Mouse (Mus musculus): ENCODE results near the gene Dusp14. TPM values are rescaled to one million over a fixed set of nuclear protein-coding genes. Genes with fewer than 3 reads are reported as not detected.

Gene Dusp14
- polyA plus RNA-seq, 1 experiment from 2014 or later: 15.7 TPM

GRCm38 (mm10) chr11:84016147-84016809 is 52.8 kb downstream of the Dusp14 start:
- H3K4me1 ChIP-seq (ENCODE audit: insufficient read depth): no peaks in the 10 kb centered on the region
- H3K9me3 ChIP-seq (ENCODE audit: low read depth, low read length): no peaks in the 10 kb centered on the region
- H3K27ac ChIP-seq (ENCODE audit: low read depth): no peak overlapping the region
- no peak for DNase-seq
- no peaks in the 10 kb centered on the region for H3K27me3 ChIP-seq (ENCODE audit: insufficient read depth, low read length)
- 68% methylated on average over 6 of the region's 6 CpGs for WGBS
- ATAC-seq (ENCODE audit: insufficient read depth): no peak
- no peak overlapping the region for H3K9ac ChIP-seq
- H3K4me3 ChIP-seq (ENCODE audit: low read depth, low read length): no peak overlapping the region
- no peak overlapping the region for H3K4me2 ChIP-seq
- no peak for TF ChIP-seq CTCF (IDR thresholded peaks at IDR 0.05; ENCODE audit: low read depth)
- H3K36me3 ChIP-seq (ENCODE audit: insufficient read depth): no peaks in the 10 kb centered on the region; the same call in 1 of the 2 replicates

- Histone ChIP-seq H3K9ac (no peak overlapping the region), H3K4me2 (no peak overlapping the region), H3K4me3 (ENCODE audit: low read depth, low read length) (no peak overlapping the region), H3K4me1 (ENCODE audit: insufficient read depth) (no peaks in the 10 kb centered on the region), H3K36me3 (ENCODE audit: insufficient read depth) (peaks cover 15% of the 10 kb centered on the region), H3K9me3 (ENCODE audit: low read depth, low read length) (no peaks in the 10 kb centered on the region), H3K27ac (ENCODE audit: low read depth) (no peak overlapping the region), H3K27me3 (ENCODE audit: insufficient read depth, low read length) (no peaks in the 10 kb centered on the region)
- ATAC-seq (ENCODE audit: insufficient read depth): no peak
- 27% methylated on average over 7 of the region's 7 CpGs for WGBS
- no peak for DNase-seq
- TF ChIP-seq CTCF (IDR thresholded peaks at IDR 0.05; ENCODE audit: low read depth): no peak
Observed at GRCm38 (mm10) chr11:84013105-84013504, 56.0 kb downstream of the Dusp14 start.

DNA sequence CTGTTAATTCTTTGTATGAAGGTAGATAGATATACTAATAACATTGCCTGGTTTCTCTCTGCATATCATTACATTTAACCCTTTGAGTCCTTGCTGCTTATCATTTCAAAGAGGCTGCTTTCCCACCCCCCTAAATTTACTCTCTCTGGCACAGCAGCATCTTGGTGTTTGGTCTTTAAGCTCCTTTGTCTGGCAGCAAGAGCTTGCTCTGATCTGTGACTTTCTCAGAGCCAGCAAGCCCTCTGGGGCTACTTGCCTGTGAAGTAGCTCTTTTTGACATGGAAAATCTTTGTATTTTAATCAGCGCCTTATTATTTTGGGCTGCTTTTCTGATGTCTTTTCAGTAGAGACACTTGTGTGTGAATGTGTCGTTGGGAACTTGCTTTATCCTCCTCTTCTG is 57.5 kb downstream of the Dusp14 start:
- DNase-seq: no peak
- Histone ChIP-seq H3K4me2 (no peak overlapping the region), H3K27ac (ENCODE audit: low read depth) (no peak overlapping the region), H3K4me3 (ENCODE audit: low read depth, low read length) (no peak overlapping the region), H3K4me1 (ENCODE audit: insufficient read depth) (no peaks in the 10 kb centered on the region), H3K27me3 (ENCODE audit: insufficient read depth, low read length) (no peaks in the 10 kb centered on the region), H3K36me3 (ENCODE audit: insufficient read depth) (peaks cover 15% of the 10 kb centered on the region), H3K9me3 (ENCODE audit: low read depth, low read length) (no peaks in the 10 kb centered on the region), H3K9ac (no peak overlapping the region)
- ATAC-seq (ENCODE audit: insufficient read depth): no peak
- TF ChIP-seq CTCF (IDR thresholded peaks at IDR 0.05; ENCODE audit: low read depth): no peak
- 57% methylated on average over 2 of the region's 2 CpGs for WGBS

GRCm38 (mm10) chr11:84011050-84011449 is 58.0 kb downstream of the Dusp14 start:
- H3K36me3 ChIP-seq (ENCODE audit: insufficient read depth): peaks cover 15% of the 10 kb centered on the region
- H3K27me3 ChIP-seq (ENCODE audit: insufficient read depth, low read length): no peaks in the 10 kb centered on the region
- no peak overlapping the region for H3K9ac ChIP-seq
- DNase-seq (no peak), ATAC-seq (ENCODE audit: insufficient read depth) (no peak)
- TF ChIP-seq CTCF (IDR thresholded peaks at IDR 0.05; ENCODE audit: low read depth): no peak
- no peak overlapping the region for H3K4me3 ChIP-seq (ENCODE audit: low read depth, low read length)
- no peaks in the 10 kb centered on the region for H3K9me3 ChIP-seq (ENCODE audit: low read depth, low read length)
- 44% methylated on average over 12 of the region's 12 CpGs for WGBS
- H3K27ac ChIP-seq (ENCODE audit: low read depth): no peak overlapping the region
- no peaks in the 10 kb centered on the region for H3K4me1 ChIP-seq (ENCODE audit: insufficient read depth)
- no peak overlapping the region for H3K4me2 ChIP-seq

- no peak overlapping the region for H3K4me2 ChIP-seq
- peaks cover 15% of the 10 kb centered on the region for H3K36me3 ChIP-seq (ENCODE audit: insufficient read depth)
- no peak overlapping the region for H3K27ac ChIP-seq (ENCODE audit: low read depth)
- 85% methylated on average over 9 of the region's 9 CpGs for WGBS
- TF ChIP-seq CTCF (IDR thresholded peaks at IDR 0.05; ENCODE audit: low read depth): no peak
- H3K27me3 ChIP-seq (ENCODE audit: insufficient read depth, low read length): no peaks in the 10 kb centered on the region
- no peak for ATAC-seq (ENCODE audit: insufficient read depth)
- H3K4me1 ChIP-seq (ENCODE audit: insufficient read depth): no peaks in the 10 kb centered on the region
- no peaks in the 10 kb centered on the region for H3K9me3 ChIP-seq (ENCODE audit: low read depth, low read length)
- DNase-seq: no peak
- no peak overlapping the region for H3K9ac ChIP-seq
- H3K4me3 ChIP-seq (ENCODE audit: low read depth, low read length): no peak overlapping the region
Observed at GRCm38 (mm10) chr11:84010411-84010810, 58.6 kb downstream of the Dusp14 start.

- WGBS: 79% methylated on average over 9 of the region's 9 CpGs
- H3K4me2 ChIP-seq: no peak overlapping the region
- ATAC-seq (ENCODE audit: insufficient read depth) (no peak), DNase-seq (no peak)
- H3K27me3 ChIP-seq (ENCODE audit: insufficient read depth, low read length): no peaks in the 10 kb centered on the region
- no peak for TF ChIP-seq CTCF (IDR thresholded peaks at IDR 0.05; ENCODE audit: low read depth)
- H3K27ac ChIP-seq (ENCODE audit: low read depth): no peak overlapping the region
- H3K4me1 ChIP-seq (ENCODE audit: insufficient read depth): no peaks in the 10 kb centered on the region
- H3K4me3 ChIP-seq (ENCODE audit: low read depth, low read length): no peak overlapping the region
- H3K36me3 ChIP-seq (ENCODE audit: insufficient read depth): peaks cover 15% of the 10 kb centered on the region
- no peaks in the 10 kb centered on the region for H3K9me3 ChIP-seq (ENCODE audit: low read depth, low read length)
- H3K9ac ChIP-seq: no peak overlapping the region
Observed at GRCm38 (mm10) chr11:84009001-84009400, 60.1 kb downstream of the Dusp14 start.

DNA sequence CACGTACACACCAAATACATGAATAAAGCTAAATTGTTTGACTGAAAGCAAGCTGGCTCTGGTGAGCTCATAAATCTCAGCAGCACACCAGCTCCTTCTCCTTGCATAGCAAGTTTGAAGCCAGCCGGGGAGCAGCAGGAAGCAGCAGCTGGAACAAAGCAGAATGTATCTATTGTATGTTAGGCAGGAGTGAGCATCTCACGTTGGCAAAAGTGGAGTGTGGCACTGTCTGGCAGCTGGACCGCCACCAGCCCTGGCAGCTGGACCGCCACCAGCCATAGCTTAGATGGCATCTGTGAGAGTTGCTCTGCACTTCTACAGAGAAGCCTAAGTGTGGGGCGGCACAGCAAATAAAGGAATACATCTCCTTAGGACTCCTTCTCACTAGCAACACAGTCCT is 65.1 kb downstream of the Dusp14 start:
- Histone ChIP-seq H3K4me1 (ENCODE audit: insufficient read depth) (no peaks in the 10 kb centered on the region), H3K4me3 (ENCODE audit: low read depth, low read length) (no peak overlapping the region), H3K4me2 (no peak overlapping the region), H3K9ac (no peak overlapping the region), H3K9me3 (ENCODE audit: low read depth, low read length) (no peaks in the 10 kb centered on the region), H3K27ac (ENCODE audit: low read depth) (no peak overlapping the region), H3K27me3 (ENCODE audit: insufficient read depth, low read length) (no peaks in the 10 kb centered on the region), H3K36me3 (ENCODE audit: insufficient read depth) (peaks cover 5% of the 10 kb centered on the region)
- no peak for TF ChIP-seq CTCF (IDR thresholded peaks at IDR 0.05; ENCODE audit: low read depth)
- 86% methylated on average over 6 of the region's 6 CpGs for WGBS
- ATAC-seq (ENCODE audit: insufficient read depth) (no peak), DNase-seq (no peak)
